Mouse (Mus musculus): ENCODE results near the gene Trpm3. TPM values are rescaled to one million over a fixed set of nuclear protein-coding genes. Genes with fewer than 3 reads are reported as not detected.

Gene Trpm3
- total RNA-seq, 2 experiments from 2014 or later: 38.9 to 40.3 TPM

GRCm38 (mm10) chr19:22885051-22885450, 746.2 kb downstream of the Trpm3 start:
- no peak overlapping the region for H3K27ac ChIP-seq
- no peak for TF ChIP-seq CTCF (IDR thresholded peaks at IDR 0.05)
- intact Hi-C loops (cut with DNase I): loop anchor here (10.0 kb wide), 1 partner anchor 250 kb away; no protein-coding TSS in a partner anchor
- no peak overlapping the region for H3K4me3 ChIP-seq
- DNase-seq (ENCODE audit: extremely low spot score in 1 of 2, low spot score in 2 of 2): no peak

- no peak for TF ChIP-seq CTCF (IDR thresholded peaks at IDR 0.05)
- Histone ChIP-seq H3K4me3 (no peak overlapping the region), H3K27ac (no peak overlapping the region)
- intact Hi-C loops (cut with DNase I): no loop called here
- no peak for DNase-seq (ENCODE audit: extremely low spot score in 1 of 2, low spot score in 2 of 2)
These were observed 763.0 kb downstream of the Trpm3 start for GRCm38 (mm10) chr19:22901892-22902291.

GRCm38 (mm10) chr19:22902386-22902785, 763.5 kb downstream of the Trpm3 start:
- DNase-seq (ENCODE audit: extremely low spot score in 1 of 2, low spot score in 2 of 2): no peak
- Histone ChIP-seq H3K4me3 (no peak overlapping the region), H3K27ac (no peak overlapping the region)
- no peak for TF ChIP-seq CTCF (IDR thresholded peaks at IDR 0.05)
- intact Hi-C loops (cut with DNase I): no loop called here

- peak overlapping the region; percentile 86 for H3K27ac ChIP-seq
- 0 out of 2 replicates have a peak overlapping the region, but pooled peaks have one; percentile 11 for H3K4me3 ChIP-seq
- intact Hi-C loops (cut with DNase I): no loop called here
- TF ChIP-seq CTCF (IDR thresholded peaks at IDR 0.05): no peak
- peak; percentile 33 to 44 for DNase-seq (ENCODE audit: extremely low spot score in 1 of 2, low spot score in 2 of 2)
These were observed 766.2 kb downstream of the Trpm3 start for GRCm38 (mm10) chr19:22905066-22905482.

DNA sequence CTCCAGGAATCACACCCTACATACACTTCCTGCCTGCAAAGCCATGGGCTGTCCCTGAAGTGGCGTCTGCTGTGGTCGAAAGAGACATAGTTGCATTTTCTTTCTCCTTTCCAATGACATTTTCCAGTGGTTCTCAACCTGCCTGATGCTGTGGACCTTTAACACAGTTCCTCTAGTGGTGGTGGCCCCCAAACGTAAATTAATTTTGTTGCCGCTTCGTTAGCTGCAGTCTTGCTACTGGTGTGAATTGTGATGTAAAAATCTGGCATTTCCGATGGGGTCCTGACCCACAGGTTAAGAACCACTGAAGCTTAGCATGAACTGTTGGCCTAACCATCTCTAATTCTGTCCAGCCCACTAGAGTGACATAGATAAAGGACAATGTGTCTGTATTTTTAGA, 771.8 kb downstream of the Trpm3 start:
- Histone ChIP-seq H3K4me3 (no peak overlapping the region), H3K27ac (peak overlapping the region; percentile 44; the same call in 1 of the 2 replicates)
- no peak for TF ChIP-seq CTCF (IDR thresholded peaks at IDR 0.05)
- no peak for DNase-seq (ENCODE audit: extremely low spot score in 1 of 2, low spot score in 2 of 2)
- intact Hi-C loops (cut with DNase I): no loop called here

GRCm38 (mm10) chr19:22912971-22913370, 774.1 kb downstream of the Trpm3 start:
- Histone ChIP-seq H3K4me3 (no peak overlapping the region), H3K27ac (no peak overlapping the region)
- TF ChIP-seq CTCF (IDR thresholded peaks at IDR 0.05): no peak
- intact Hi-C loops (cut with DNase I): no loop called here
- DNase-seq (ENCODE audit: extremely low spot score in 1 of 2, low spot score in 2 of 2): no peak

- Histone ChIP-seq H3K4me3 (peak overlapping the region; percentile 46), H3K27ac (peak overlapping the region; percentile 95)
- intact Hi-C loops (cut with DNase I): loop anchor here (1.0 to 5.0 kb wide), 7 partner anchors 14 to 606 kb away; no protein-coding TSS in a partner anchor
- peak; percentile 96 for TF ChIP-seq CTCF (IDR thresholded peaks at IDR 0.05)
- DNase-seq (ENCODE audit: extremely low spot score in 1 of 2, low spot score in 2 of 2): peak; percentile 87 to 89
These were observed 777.2 kb downstream of the Trpm3 start for GRCm38 (mm10) chr19:22915868-22916642.

- no peak; the same call in 1 of the 2 replicates for TF ChIP-seq CTCF (IDR thresholded peaks at IDR 0.05)
- intact Hi-C loops (cut with DNase I): loop anchor here (1.0 to 5.0 kb wide), 7 partner anchors 14 to 606 kb away; no protein-coding TSS in a partner anchor
- Histone ChIP-seq H3K27ac (peak overlapping the region; percentile 95), H3K4me3 (peak overlapping the region; percentile 7)
- DNase-seq (ENCODE audit: extremely low spot score in 1 of 2, low spot score in 2 of 2): peak; percentile 89 to 92
These were observed 777.9 kb downstream of the Trpm3 start for GRCm38 (mm10) chr19:22916643-22917344.

- no peak for DNase-seq (ENCODE audit: extremely low spot score in 1 of 2, low spot score in 2 of 2)
- no peak overlapping the region for H3K4me3 ChIP-seq
- peak overlapping the region; percentile 95 for H3K27ac ChIP-seq
- TF ChIP-seq CTCF (IDR thresholded peaks at IDR 0.05): no peak
- intact Hi-C loops (cut with DNase I): loop anchor here (5.0 kb wide), 2 partner anchors 60 to 605 kb away; no protein-coding TSS in a partner anchor
These were observed 778.5 kb downstream of the Trpm3 start for GRCm38 (mm10) chr19:22917345-22917735.

GRCm38 (mm10) chr19:22920949-22921348, 782.1 kb downstream of the Trpm3 start:
- no peak for DNase-seq (ENCODE audit: extremely low spot score in 1 of 2, low spot score in 2 of 2)
- Histone ChIP-seq H3K4me3 (no peak overlapping the region), H3K27ac (no peak overlapping the region)
- TF ChIP-seq CTCF (IDR thresholded peaks at IDR 0.05): no peak
- intact Hi-C loops (cut with DNase I): no loop called here

GRCm38 (mm10) chr19:22922871-22923670, 784.2 kb downstream of the Trpm3 start:
- Histone ChIP-seq H3K4me3 (no peak overlapping the region), H3K27ac (no peak overlapping the region)
- no peak for DNase-seq (ENCODE audit: extremely low spot score in 1 of 2, low spot score in 2 of 2)
- no peak for TF ChIP-seq CTCF (IDR thresholded peaks at IDR 0.05)
- intact Hi-C loops (cut with DNase I): no loop called here

Measured in left cerebral cortex, adult 2 months (tissue).